ENCODE assay signal across 14 mouse cellular contexts in genomic region chrX:113172271-113172670, GRCm38 (mm10).
"Had no signal": no experiment of that assay in that cellular context is flagged by ENCODE, and none has a peak within 500 bp of the region (broad histone marks: within the 10 kb centered on the region; RNA-seq: fewer than 3 reads in every experiment).

No protein-coding gene starts in this region.

- ATAC-seq: midbrain, embryonic 13.5 days had no signal

- DNase-seq: kidney, adult 11 months; kidney, adult 9 months; kidney, postnatal 36 days; layer of hippocampus, adult 9-11 months; layer of hippocampus, postnatal 36 days; liver, embryonic 13.5 days; lung, adult 18-20 months; lung, postnatal 10 days; thymus, adult 18-20 months; thymus, postnatal 36 days had no signal

- H3K4me1 ChIP-seq: limb, embryonic 15.5 days; liver, embryonic 13.5 days; midbrain, embryonic 13.5 days; neural tube, embryonic 15.5 days had no signal

- H3K4me3 ChIP-seq: limb, embryonic 15.5 days; liver, embryonic 13.5 days; midbrain, embryonic 13.5 days; myocyte; neural tube, embryonic 15.5 days had no signal
